Mouse (Mus musculus) olfactory bulb, adult 2 months (tissue): ENCODE measurements at regions not wholly inside any gene's neighbourhood (a gene's known extent, or its start where the extent isn't known, plus 50 kb on each side); places are given as distances from the start of the nearest gene placed in this dataset.
"Not testable (repeated sequence)": the region's sequence is repeated elsewhere in the genome, so short reads cannot be mapped to it uniquely, and the experiment has no call there.

Source experiments
- H3K27ac ChIP-seq: fragments of 200-500 bp; 2 replicates; pipeline ENCODE4 v1.5.1; 2012; ENCODE audit warnings: low read depth, low read length; ENCODE audit not compliant: insufficient read depth
- H3K4me1 ChIP-seq: fragments of 200-500 bp; 2 replicates; pipeline ENCODE4 v1.6.1; 2012; ENCODE audit warnings: low read length; ENCODE audit not compliant: control insufficient read depth, insufficient read depth
- H3K4me3 ChIP-seq: fragments of 200-500 bp; 2 replicates; pipeline ENCODE4 v1.5.1; 2012; ENCODE audit warnings: mild to moderate bottlenecking, low read depth, low read length, moderate library complexity; ENCODE audit not compliant: insufficient read depth
- CTCF ChIP-seq: fragments of 200-500 bp; IDR thresholded peaks from 2 replicates; pipeline ENCODE4 v1.5.1; 2012; ENCODE audit warnings: low read depth, mild to moderate bottlenecking, low read length, moderate library complexity; ENCODE audit not compliant: insufficient read depth
- POLR2A ChIP-seq: fragments of 200-500 bp; IDR thresholded peaks from 2 replicates; pipeline ENCODE4 v1.6.1; 2012; ENCODE audit warnings: mild to moderate bottlenecking, low read depth, low read length, moderate library complexity; ENCODE audit not compliant: insufficient read depth
- WGBS: fragments of 180-500 bp; shearing (Covaris S2); methylation state at CpG from one replicate; pipeline ENCODE4 v1.1.7; 2018; 5-methylcytosine and 5-hydroxymethylcytosine counted together

DNA sequence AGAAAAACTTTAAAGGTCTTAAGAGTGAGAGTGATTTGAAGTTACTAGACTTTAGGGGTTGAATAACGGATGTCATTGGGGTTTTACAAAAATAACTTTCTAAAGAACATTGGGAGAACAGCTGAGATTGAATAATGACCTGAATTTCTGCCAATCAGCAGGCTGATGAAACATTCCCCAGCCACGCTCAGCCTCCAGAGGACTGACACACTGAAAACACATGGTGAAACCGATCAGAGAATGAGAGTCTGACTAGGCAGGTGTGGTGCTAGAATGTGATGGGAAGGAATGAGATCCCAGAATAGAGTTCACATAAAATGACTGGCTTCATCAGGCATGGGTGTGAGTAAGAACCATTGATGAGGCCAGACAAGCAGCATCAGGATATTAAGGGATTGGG, 321.4 kb upstream of the Adamts5 start:
- H3K4me1 ChIP-seq: no peaks in the 10 kb centered on the region
- 57% methylated on average over 3 of the region's 3 CpGs for WGBS
- no peak overlapping the region for H3K27ac ChIP-seq
- H3K4me3 ChIP-seq: no peak overlapping the region
- no peak for TF ChIP-seq CTCF
- TF ChIP-seq POLR2A: no peak

DNA sequence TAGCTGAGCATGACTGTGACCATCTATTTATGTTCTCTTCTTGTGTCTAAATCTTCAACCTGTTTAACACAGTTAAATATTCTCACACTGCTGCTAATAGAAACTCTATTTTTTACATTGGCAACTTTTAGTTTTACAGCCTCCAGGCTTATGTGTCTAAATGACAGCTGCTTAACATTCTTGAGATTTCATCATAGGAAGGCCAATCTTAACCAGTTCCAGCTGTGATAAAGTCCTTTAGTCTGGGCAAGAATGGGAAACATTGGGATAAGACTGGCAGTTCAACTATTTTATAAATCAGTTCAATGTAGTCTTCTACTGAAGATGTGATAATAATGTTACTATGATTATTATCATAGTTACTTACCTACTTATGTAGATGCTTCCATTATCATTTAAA, 308.9 kb upstream of the Adamts5 start:
- TF ChIP-seq POLR2A: no peak
- TF ChIP-seq CTCF: no peak
- no peaks in the 10 kb centered on the region for H3K4me1 ChIP-seq
- no peak overlapping the region for H3K27ac ChIP-seq
- H3K4me3 ChIP-seq: no peak overlapping the region

DNA sequence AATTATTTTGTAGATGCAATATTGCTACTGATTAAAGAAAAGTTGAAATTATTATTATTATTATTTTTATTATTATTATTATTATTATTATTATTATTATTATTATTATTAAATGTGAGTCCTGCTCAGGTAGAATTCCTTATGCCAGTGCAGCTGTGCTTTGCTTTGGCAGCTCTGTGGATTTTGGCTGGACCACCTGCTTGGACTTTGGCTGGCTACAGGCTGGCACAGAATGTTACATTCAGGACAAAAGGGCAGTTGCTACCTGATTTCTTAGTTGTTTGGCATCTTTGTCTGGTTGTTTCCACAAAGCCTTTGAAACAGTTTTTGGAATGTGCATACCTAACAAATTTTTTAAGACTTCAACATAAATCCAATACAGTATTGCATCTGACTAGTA, 307.7 kb upstream of the Adamts5 start:
- no peak overlapping the region for H3K4me3 ChIP-seq

DNA sequence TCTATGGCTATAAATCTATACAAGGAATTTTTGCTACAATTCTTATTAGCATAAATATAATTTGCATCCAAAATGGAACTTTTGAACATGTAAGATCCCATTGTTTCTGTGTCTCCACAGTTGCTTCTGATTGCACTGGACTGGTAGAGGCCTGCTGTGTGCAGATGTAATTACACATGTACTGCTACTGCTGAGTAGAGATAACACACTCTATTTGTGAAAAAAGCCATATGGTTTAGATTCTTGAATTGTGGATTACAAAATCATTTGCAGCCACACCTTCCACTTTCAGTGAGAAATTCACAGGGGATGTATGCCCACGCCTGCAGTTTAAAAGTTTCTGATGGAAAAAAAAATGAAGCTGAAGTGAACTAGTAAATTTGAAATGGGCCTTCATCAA, 288.2 kb upstream of the Adamts5 start:
- H3K27ac ChIP-seq: no peak overlapping the region
- 95% methylated on average over 1 of the region's 1 CpGs for WGBS
- no peak overlapping the region for H3K4me3 ChIP-seq
- H3K4me1 ChIP-seq: no peaks in the 10 kb centered on the region
- TF ChIP-seq POLR2A: no peak
- no peak for TF ChIP-seq CTCF

More for the DNA sequence above, 307.7 kb upstream of the Adamts5 start:
- Histone ChIP-seq H3K4me1 (no peaks in the 10 kb centered on the region), H3K27ac (no peak overlapping the region)
- no peak for TF ChIP-seq POLR2A
- no peak for TF ChIP-seq CTCF

DNA sequence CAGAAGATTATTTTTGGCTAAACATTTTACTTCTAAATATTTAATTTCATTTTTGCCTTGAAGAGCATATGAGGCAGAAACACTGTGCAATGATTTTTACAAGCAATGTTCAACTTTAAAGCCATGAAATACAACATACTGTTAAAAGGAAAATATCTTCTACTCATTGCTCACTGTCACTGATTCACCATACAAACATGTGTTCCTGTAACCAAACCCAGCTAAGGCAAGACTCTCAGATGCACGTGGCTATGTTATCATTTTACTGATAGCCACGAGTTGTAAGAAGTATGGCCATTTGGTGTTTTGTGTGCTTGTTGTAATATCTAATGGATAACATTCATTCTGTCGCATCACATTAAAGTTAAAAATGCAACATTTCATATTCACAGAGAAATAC, 287.3 kb upstream of the Adamts5 start:
- WGBS: 87% methylated on average over 3 of the region's 3 CpGs
- Histone ChIP-seq H3K4me1 (no peaks in the 10 kb centered on the region), H3K4me3 (no peak overlapping the region), H3K27ac (no peak overlapping the region)
- TF ChIP-seq CTCF (no peak), POLR2A (no peak)

DNA sequence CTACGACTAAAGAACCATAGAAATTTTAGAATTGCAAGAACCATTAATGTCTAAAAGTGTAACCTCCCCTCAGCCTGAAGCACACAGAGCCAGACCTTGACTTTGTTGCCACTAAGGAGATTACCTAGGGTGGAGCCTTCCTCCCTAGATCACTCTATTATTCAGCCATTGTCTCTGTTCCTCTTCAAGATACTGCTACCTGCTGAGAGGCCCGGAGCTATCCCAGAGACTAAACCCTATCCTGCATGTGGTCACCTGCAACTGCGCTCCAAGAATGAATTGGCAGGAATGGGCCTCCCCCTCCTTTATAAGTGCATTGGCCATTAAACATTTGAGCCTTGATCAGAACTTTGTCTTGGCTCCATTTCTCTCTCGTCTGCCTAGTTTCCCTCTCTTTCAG, 286.0 kb upstream of the Adamts5 start:
- not testable (repeated sequence) for H3K27ac ChIP-seq, H3K4me1 ChIP-seq, H3K4me3 ChIP-seq
- WGBS: 66% methylated on average over 4 of the region's 4 CpGs

DNA sequence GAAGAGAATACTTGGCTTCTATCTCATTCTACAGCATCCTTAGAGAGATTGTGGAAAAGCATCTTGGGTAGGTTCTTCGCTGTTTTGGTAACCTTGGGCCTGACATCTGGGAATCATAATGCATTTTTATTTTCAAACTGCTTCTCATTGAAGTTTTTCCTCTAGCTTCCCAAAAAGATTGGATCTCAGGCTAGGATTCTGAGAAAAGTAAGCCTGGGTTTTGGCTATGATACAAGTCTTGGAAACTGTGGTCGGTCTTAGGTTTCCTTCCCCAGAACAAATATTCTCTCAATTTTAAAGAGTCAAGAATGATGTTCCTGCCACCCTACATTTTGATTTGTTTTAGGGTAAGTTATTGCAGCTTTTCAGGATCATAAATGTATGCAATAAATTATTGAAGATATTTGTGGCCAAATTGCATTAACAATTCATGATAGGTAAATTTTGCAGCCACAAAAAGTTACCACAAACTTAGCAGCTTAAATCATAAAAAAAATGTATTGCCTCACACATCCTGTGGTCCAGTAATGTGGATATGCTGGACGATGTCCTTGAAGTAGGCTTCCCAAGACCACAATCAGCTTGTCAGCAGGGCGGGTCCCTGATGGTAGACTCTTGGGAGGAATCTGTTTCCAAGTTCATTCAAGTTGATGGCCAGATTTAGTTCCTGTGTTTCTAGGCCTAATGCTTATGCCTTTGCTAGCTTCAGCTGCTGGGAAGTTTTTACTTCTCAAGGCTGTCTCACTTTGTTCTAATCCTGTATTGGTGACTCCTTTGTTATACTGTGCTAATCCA, 257.6 kb upstream of the Adamts5 start:
- no peak overlapping the region for H3K27ac ChIP-seq
- TF ChIP-seq POLR2A: no peak
- TF ChIP-seq CTCF: no peak
- no peaks in the 10 kb centered on the region for H3K4me1 ChIP-seq
- 93% methylated on average over 4 of the region's 4 CpGs for WGBS
- H3K4me3 ChIP-seq: no peak overlapping the region

DNA sequence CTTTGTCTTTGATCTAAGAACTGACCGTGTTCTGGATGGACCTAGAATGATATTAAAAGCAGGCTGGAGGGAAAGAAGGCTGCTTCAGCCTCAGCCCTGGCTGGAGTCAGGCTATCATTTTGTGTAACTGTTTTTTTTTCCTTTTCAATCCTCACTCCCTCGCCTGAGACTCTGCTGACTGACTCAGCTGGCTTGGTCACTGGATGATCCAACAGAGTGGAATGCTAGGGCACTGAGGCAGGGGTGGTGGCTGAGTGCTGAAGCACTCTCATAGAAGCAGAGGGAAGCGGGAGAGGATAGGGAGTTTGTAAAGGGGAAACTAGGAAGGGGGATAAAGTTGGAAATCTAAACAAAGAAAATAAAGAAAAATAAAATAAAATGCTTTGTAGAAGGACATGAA, 236.5 kb upstream of the Adamts5 start:
- TF ChIP-seq POLR2A: no peak
- no peak for TF ChIP-seq CTCF
- Histone ChIP-seq H3K4me1 (no peaks in the 10 kb centered on the region), H3K27ac (no peak overlapping the region), H3K4me3 (no peak overlapping the region)
- 83% methylated on average over 3 of the region's 3 CpGs for WGBS

DNA sequence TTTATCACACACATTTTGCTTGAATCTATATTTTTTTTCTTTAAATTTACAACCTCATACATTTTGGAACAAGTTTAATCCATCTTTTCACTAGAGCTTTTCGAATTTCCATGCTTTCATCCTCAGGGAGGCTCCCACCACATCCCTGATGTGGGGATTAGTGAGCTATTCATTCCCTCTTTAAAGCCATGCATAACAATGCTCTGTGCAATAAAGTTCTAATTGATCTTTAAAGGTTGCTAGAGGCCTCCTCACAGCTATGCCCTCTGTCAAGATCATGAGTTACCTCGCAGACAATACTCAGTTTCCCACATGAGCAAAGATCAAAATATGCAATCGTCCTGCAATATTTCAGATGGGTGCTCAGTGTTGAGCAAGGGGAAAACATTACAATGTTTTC, 234.5 kb upstream of the Adamts5 start:
- TF ChIP-seq CTCF: no peak
- Histone ChIP-seq H3K4me3 (no peak overlapping the region), H3K4me1 (no peaks in the 10 kb centered on the region), H3K27ac (no peak overlapping the region)
- WGBS: 48% methylated on average over 3 of the region's 3 CpGs

DNA sequence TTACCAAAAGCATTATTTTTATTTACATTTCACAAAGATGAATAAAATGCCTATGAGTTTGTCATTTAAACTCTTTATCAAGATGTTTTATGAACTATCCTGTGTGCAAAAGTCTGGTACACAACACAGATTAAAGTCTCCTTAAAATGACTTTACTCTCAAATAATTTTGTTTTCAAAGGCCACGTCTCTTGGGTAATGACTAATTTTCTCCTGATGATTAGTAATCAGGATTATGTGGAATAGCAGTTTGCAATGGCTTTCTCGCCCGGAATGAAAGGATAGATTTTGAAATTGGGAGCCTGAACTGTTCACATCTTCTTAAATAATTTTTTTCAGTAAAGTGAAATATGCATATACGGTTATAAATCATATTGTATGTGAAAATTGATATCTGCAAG, 225.8 kb upstream of the Adamts5 start:
- WGBS: 84% methylated on average over 4 of the region's 4 CpGs
- Histone ChIP-seq H3K4me3 (no peak overlapping the region), H3K4me1 (no peaks in the 10 kb centered on the region), H3K27ac (no peak overlapping the region)
- TF ChIP-seq CTCF: no peak
- no peak for TF ChIP-seq POLR2A
